Mouse (Mus musculus): ENCODE measurements around the gene Efna5. TPM values are rescaled to one million over a fixed set of nuclear protein-coding genes. Genes with fewer than 3 reads are reported as not detected.

The Efna5 gene
- polyA plus RNA-seq, 1 experiment, result not detected

- Histone ChIP-seq H3K4me1 (no peaks in the 10 kb centered on the region), H3K27me3 (replicated peaks) (no peaks in the 10 kb centered on the region), H3K4me3 (replicated peaks) (no peak overlapping the region), H3K36me3 (replicated peaks; ENCODE audit: low read length) (no peaks in the 10 kb centered on the region), H3K9me3 (peaks cover 20% of the 10 kb centered on the region)
- TF ChIP-seq FLI1 (IDR thresholded peaks at IDR 0.05; ENCODE audit: low read length), result no peak
- no peak for TF ChIP-seq GATA1 (IDR thresholded peaks at IDR 0.05; ENCODE audit: borderline replicate concordance, low read length)
Observed at GRCm38 (mm10) chr17:62580127-62580526, 301.0 kb downstream of the Efna5 start.

GRCm38 (mm10) chr17:62579618-62580017 is 301.5 kb downstream of the Efna5 start:
- Histone ChIP-seq H3K36me3 (replicated peaks; ENCODE audit: low read length) (no peaks in the 10 kb centered on the region), H3K27me3 (replicated peaks) (no peaks in the 10 kb centered on the region), H3K9me3 (peaks cover 20% of the 10 kb centered on the region), H3K4me3 (replicated peaks) (no peak overlapping the region), H3K4me1 (no peaks in the 10 kb centered on the region)
- TF ChIP-seq GATA1 (IDR thresholded peaks at IDR 0.05; ENCODE audit: borderline replicate concordance, low read length) (no peak), FLI1 (IDR thresholded peaks at IDR 0.05; ENCODE audit: low read length) (no peak)

GRCm38 (mm10) chr17:62574499-62575265 is 306.4 kb downstream of the Efna5 start:
- Histone ChIP-seq H3K9me3 (peaks cover 24% of the 10 kb centered on the region), H3K4me3 (replicated peaks) (no peak overlapping the region), H3K4me1 (no peaks in the 10 kb centered on the region), H3K36me3 (replicated peaks; ENCODE audit: low read length) (no peaks in the 10 kb centered on the region), H3K27me3 (replicated peaks) (no peaks in the 10 kb centered on the region)
- no peak for TF ChIP-seq FLI1 (IDR thresholded peaks at IDR 0.05; ENCODE audit: low read length)
- TF ChIP-seq GATA1 (IDR thresholded peaks at IDR 0.05; ENCODE audit: borderline replicate concordance, low read length), result no peak

GRCm38 (mm10) chr17:62570101-62570500 is 311.0 kb downstream of the Efna5 start:
- Histone ChIP-seq H3K36me3 (replicated peaks; ENCODE audit: low read length) (no peaks in the 10 kb centered on the region), H3K27me3 (replicated peaks) (no peaks in the 10 kb centered on the region), H3K9me3 (peaks cover 47% of the 10 kb centered on the region), H3K4me3 (replicated peaks) (no peak overlapping the region), H3K4me1 (no peaks in the 10 kb centered on the region)
- TF ChIP-seq FLI1 (IDR thresholded peaks at IDR 0.05; ENCODE audit: low read length), result no peak

GRCm38 (mm10) chr17:62568019-62568418 is 313.1 kb downstream of the Efna5 start:
- H3K9me3 ChIP-seq, result peaks cover 48% of the 10 kb centered on the region
- H3K36me3 ChIP-seq (replicated peaks; ENCODE audit: low read length), result no peaks in the 10 kb centered on the region
- H3K4me3 ChIP-seq (replicated peaks), result no peak overlapping the region
- H3K4me1 ChIP-seq, result no peaks in the 10 kb centered on the region
- TF ChIP-seq FLI1 (IDR thresholded peaks at IDR 0.05; ENCODE audit: low read length), result no peak
- TF ChIP-seq GATA1 (IDR thresholded peaks at IDR 0.05; ENCODE audit: borderline replicate concordance, low read length), result no peak
- H3K27me3 ChIP-seq (replicated peaks), result no peaks in the 10 kb centered on the region

- Histone ChIP-seq H3K9me3 (peaks cover 55% of the 10 kb centered on the region), H3K4me1 (no peaks in the 10 kb centered on the region), H3K27me3 (replicated peaks) (no peaks in the 10 kb centered on the region), H3K4me3 (replicated peaks) (no peak overlapping the region), H3K36me3 (replicated peaks; ENCODE audit: low read length) (no peaks in the 10 kb centered on the region)
- TF ChIP-seq FLI1 (IDR thresholded peaks at IDR 0.05; ENCODE audit: low read length) (no peak), GATA1 (IDR thresholded peaks at IDR 0.05; ENCODE audit: borderline replicate concordance, low read length) (no peak)
Observed at GRCm38 (mm10) chr17:62565632-62566031, 315.5 kb downstream of the Efna5 start.

GRCm38 (mm10) chr17:62562439-62562838 is 318.7 kb downstream of the Efna5 start:
- Histone ChIP-seq H3K36me3 (replicated peaks; ENCODE audit: low read length) (no peaks in the 10 kb centered on the region), H3K27me3 (replicated peaks) (no peaks in the 10 kb centered on the region), H3K9me3 (peaks cover 40% of the 10 kb centered on the region), H3K4me3 (replicated peaks) (no peak overlapping the region), H3K4me1 (no peaks in the 10 kb centered on the region)
- TF ChIP-seq FLI1 (IDR thresholded peaks at IDR 0.05; ENCODE audit: low read length), result no peak
- TF ChIP-seq GATA1 (IDR thresholded peaks at IDR 0.05; ENCODE audit: borderline replicate concordance, low read length), result no peak

- H3K36me3 ChIP-seq (replicated peaks; ENCODE audit: low read length), result no peaks in the 10 kb centered on the region
- TF ChIP-seq FLI1 (IDR thresholded peaks at IDR 0.05; ENCODE audit: low read length), result no peak
- no peak for TF ChIP-seq GATA1 (IDR thresholded peaks at IDR 0.05; ENCODE audit: borderline replicate concordance, low read length)
- H3K4me1 ChIP-seq, result no peaks in the 10 kb centered on the region
- no peak overlapping the region for H3K4me3 ChIP-seq (replicated peaks)
- no peaks in the 10 kb centered on the region for H3K27me3 ChIP-seq (replicated peaks)
- H3K9me3 ChIP-seq, result peaks cover 24% of the 10 kb centered on the region
Observed at GRCm38 (mm10) chr17:62557215-62557614, 323.9 kb downstream of the Efna5 start.
